Mouse (Mus musculus) limb, embryonic 15.5 days (tissue): ENCODE results near the gene 2810459M11Rik. TPM values are rescaled to one million over a fixed set of nuclear protein-coding genes. Genes with fewer than 3 reads are reported as not detected.
"Not testable (repeated sequence)": the region's sequence is repeated elsewhere in the genome, so short reads cannot be mapped to it uniquely, and the experiment has no call there.

Experiments
- ATAC-seq: fragments of 200-750 bp; cut with Nextera tagmentation; 2 replicates; pipeline ENCODE4 v1.8.0; 2017; ENCODE audit warnings: low read depth, moderate TSS enrichment; ENCODE audit not compliant: insufficient number of reproducible peaks, low FRiP score, low TSS enrichment
- H3K27ac ChIP-seq: fragments of 300-500 bp; sonication (generic); 2 replicates; pipeline ENCODE4 v1.5.1; 2015; ENCODE audit warnings: moderate library complexity, mild to moderate bottlenecking, inconsistent platforms
- H3K27me3 ChIP-seq: fragments of 300-500 bp; sonication (generic); 2 replicates; pipeline ENCODE4 v1.6.1; 2015; ENCODE audit warnings: inconsistent platforms
- H3K36me3 ChIP-seq: fragments of 300-500 bp; sonication (generic); 2 replicates; pipeline ENCODE4 v1.6.1; 2015; ENCODE audit warnings: inconsistent platforms
- H3K4me1 ChIP-seq: fragments of 300-500 bp; sonication (generic); 2 replicates; pipeline ENCODE4 v1.6.1; 2015; ENCODE audit warnings: inconsistent platforms
- H3K4me2 ChIP-seq: fragments of 300-500 bp; sonication (generic); 2 replicates; pipeline ENCODE4 v1.6.1; 2015; ENCODE audit warnings: mild to moderate bottlenecking, inconsistent platforms
- H3K4me3 ChIP-seq: fragments of 300-500 bp; sonication (generic); 2 replicates; pipeline ENCODE4 v1.5.1; 2015; ENCODE audit warnings: mild to moderate bottlenecking, inconsistent platforms
- H3K9ac ChIP-seq: fragments of 300-500 bp; sonication (generic); 2 replicates; pipeline ENCODE4 v1.6.1; 2015; ENCODE audit warnings: inconsistent platforms
- H3K9me3 ChIP-seq: fragments of 300-500 bp; sonication (generic); 2 replicates; pipeline ENCODE4 v1.6.1; 2016; ENCODE audit warnings: inconsistent platforms
- WGBS: fragments of 180-500 bp; shearing (Covaris S2); methylation state at CpG from one replicate; pipeline ENCODE4 v1.1.7; 2015; 5-methylcytosine and 5-hydroxymethylcytosine counted together
- polyA plus RNA-seq: library from polyadenylated mRNA; unstranded; fragments of >200 nt; fragmentation: Nextera tagmentation; extraction: Ambion mirVana; gene quantifications from 2 replicates; pipeline ENCODE4 v1.2.1, GENCODE M21; 2015

Gene 2810459M11Rik
- 0.29 and 0.47 TPM in 2 replicates for polyA plus RNA-seq

DNA sequence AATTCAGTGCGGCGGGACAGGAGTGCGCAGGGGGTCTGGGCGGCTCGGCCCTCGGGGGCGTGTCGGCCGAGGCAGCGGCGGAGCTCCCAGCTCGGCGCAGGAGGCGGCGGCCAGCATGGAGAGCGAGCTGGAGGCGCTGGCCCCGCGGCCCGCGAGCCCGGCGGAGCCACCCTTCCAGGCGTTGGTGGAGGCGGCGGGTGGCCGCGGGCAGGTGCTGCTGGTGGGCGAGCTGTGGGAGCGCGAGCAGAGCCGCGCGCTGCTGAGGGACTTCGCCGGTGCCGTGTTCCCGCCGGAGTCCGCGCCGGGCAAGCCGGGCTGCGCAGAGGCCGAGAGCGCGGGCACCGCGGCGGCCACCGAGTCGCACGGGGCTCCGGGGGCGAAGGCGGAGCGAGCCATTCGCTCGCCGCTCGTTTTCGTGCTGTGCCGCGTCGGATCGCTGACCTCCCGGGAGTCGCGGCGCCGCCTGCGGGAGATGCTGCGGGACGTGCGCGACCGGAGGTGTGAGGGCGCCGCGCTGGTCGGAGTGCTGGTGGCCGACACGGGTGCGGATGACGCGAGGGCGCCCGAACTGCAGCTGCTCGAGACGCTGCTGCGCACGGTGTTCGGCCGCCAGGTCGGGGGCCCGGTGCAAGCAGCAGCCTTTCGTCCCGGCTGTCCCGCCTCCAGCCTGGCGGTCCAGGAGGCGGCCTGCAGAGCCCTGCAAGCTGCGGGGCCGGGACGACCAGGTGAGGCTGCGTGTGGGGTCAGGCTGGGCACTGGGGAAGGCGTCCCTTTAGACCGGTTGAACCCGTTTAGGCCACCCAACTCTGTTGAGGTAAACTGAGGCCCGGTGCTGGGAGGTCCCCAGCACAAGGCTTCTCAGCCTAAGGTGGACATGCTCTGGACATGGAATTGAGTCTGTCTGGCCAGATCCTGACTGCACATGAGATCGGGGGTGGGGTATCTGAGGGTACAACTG lies at the start of gene 2810459M11Rik:
Gene 2810459M11Rik (plus strand): TSS at position 16 of the 958 bp plus-strand sequence.
- Histone ChIP-seq H3K36me3 (no peaks in the 10 kb centered on the region), H3K27me3 (peaks cover 62% of the 10 kb centered on the region), H3K4me2 (peak within 1 kb of the TSS; percentile 98), H3K9me3 (0 out of 2 replicates have a peak, but pooled peaks cover 7% of the 10 kb centered on the region), H3K9ac (peak within 1 kb of the TSS; percentile 33; the same call in 1 of the 2 replicates), H3K4me1 (peaks cover 11% of the 10 kb centered on the region), H3K27ac (no peak within 1 kb of the TSS), H3K4me3 (peak within 1 kb of the TSS; percentile 55)
- peak; percentile 66; the same call in 1 of the 2 replicates for ATAC-seq
- WGBS = 1% methylated on average over 109 of the region's 110 CpGs

GRCm38 (mm10) chr1:85997221-85997620 lies 48.4 kb upstream of the 2810459M11Rik start:
- ATAC-seq = no peak
- H3K27ac ChIP-seq = no peak overlapping the region
- no peaks in the 10 kb centered on the region for H3K36me3 ChIP-seq
- no peak overlapping the region for H3K4me3 ChIP-seq
- H3K4me1 ChIP-seq = no peaks in the 10 kb centered on the region
- no peaks in the 10 kb centered on the region for H3K9me3 ChIP-seq
- no peak overlapping the region for H3K9ac ChIP-seq
- 95% methylated on average over 1 of the region's 1 CpGs for WGBS
- no peaks in the 10 kb centered on the region for H3K27me3 ChIP-seq
- no peak overlapping the region for H3K4me2 ChIP-seq

- Histone ChIP-seq H3K27me3 (no peaks in the 10 kb centered on the region), H3K4me3 (no peak overlapping the region), H3K9ac (no peak overlapping the region), H3K9me3 (no peaks in the 10 kb centered on the region), H3K36me3 (no peaks in the 10 kb centered on the region), H3K27ac (no peak overlapping the region), H3K4me2 (no peak overlapping the region), H3K4me1 (no peaks in the 10 kb centered on the region)
- no peak for ATAC-seq
- WGBS = 71% methylated on average over 4 of the region's 4 CpGs
Observed at GRCm38 (mm10) chr1:85998012-85998411, 47.7 kb upstream of the 2810459M11Rik start.

GRCm38 (mm10) chr1:85999853-86000570 lies 45.7 kb upstream of the 2810459M11Rik start:
- no peak overlapping the region for H3K4me2 ChIP-seq
- H3K4me1 ChIP-seq = no peaks in the 10 kb centered on the region
- no peaks in the 10 kb centered on the region for H3K36me3 ChIP-seq
- H3K9me3 ChIP-seq = no peaks in the 10 kb centered on the region
- H3K4me3 ChIP-seq = no peak overlapping the region
- H3K27ac ChIP-seq = no peak overlapping the region
- WGBS = 78% methylated on average over 18 of the region's 18 CpGs
- no peak for ATAC-seq
- no peak overlapping the region for H3K9ac ChIP-seq
- no peaks in the 10 kb centered on the region for H3K27me3 ChIP-seq

GRCm38 (mm10) chr1:86005540-86005939 lies 40.1 kb upstream of the 2810459M11Rik start:
- Histone ChIP-seq H3K27me3 (no peaks in the 10 kb centered on the region), H3K9ac (no peak overlapping the region), H3K36me3 (no peaks in the 10 kb centered on the region), H3K9me3 (no peaks in the 10 kb centered on the region), H3K4me3 (no peak overlapping the region), H3K4me1 (peaks cover 5% of the 10 kb centered on the region; the same call in 1 of the 2 replicates), H3K27ac (no peak overlapping the region), H3K4me2 (no peak overlapping the region)
- 90% methylated on average over 10 of the region's 10 CpGs for WGBS
- ATAC-seq = no peak

- H3K36me3 ChIP-seq = no peaks in the 10 kb centered on the region
- H3K4me3 ChIP-seq = no peak overlapping the region
- no peak for ATAC-seq
- no peaks in the 10 kb centered on the region for H3K27me3 ChIP-seq
- no peak overlapping the region for H3K9ac ChIP-seq
- no peak overlapping the region for H3K4me2 ChIP-seq
- peaks cover 5% of the 10 kb centered on the region; the same call in 1 of the 2 replicates for H3K4me1 ChIP-seq
- H3K27ac ChIP-seq = no peak overlapping the region
- WGBS = 89% methylated on average over 6 of the region's 6 CpGs
- no peaks in the 10 kb centered on the region for H3K9me3 ChIP-seq
Observed at GRCm38 (mm10) chr1:86006040-86006439, 39.6 kb upstream of the 2810459M11Rik start.

DNA sequence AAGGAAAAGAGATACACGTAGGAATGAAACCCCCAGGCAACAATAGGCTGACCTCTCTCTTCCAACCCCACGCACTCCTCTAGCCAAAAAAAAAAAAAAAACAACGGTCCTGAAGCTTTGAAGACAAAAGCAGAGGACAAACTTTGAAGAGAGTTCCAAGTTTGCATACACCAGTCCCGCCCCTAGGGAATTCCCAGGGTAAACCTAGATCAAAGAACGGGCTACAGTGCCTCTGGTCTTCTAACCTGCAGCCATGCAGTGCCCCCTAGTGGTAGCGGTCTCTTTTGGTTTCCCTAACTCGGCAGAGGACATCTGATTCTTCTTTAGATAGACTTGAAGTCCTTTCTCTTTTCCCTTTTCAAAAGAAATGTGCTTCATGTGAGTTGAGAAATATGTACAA lies 37.9 kb upstream of the 2810459M11Rik start:
- ATAC-seq = no peak
- WGBS = 1% methylated on average over 7 of the region's 7 CpGs
- H3K4me2 ChIP-seq = 0 out of 2 replicates have a peak overlapping the region, but pooled peaks have one; percentile 22

GRCm38 (mm10) chr1:86015758-86016157 lies 29.9 kb upstream of the 2810459M11Rik start:
- H3K27ac ChIP-seq, H3K9ac ChIP-seq, H3K36me3 ChIP-seq, H3K4me2 ChIP-seq, ATAC-seq, H3K9me3 ChIP-seq, H3K4me3 ChIP-seq: not testable (repeated sequence)
- Histone ChIP-seq H3K4me1 (peaks cover 10% of the 10 kb centered on the region; the same call in 1 of the 2 replicates), H3K27me3 (peaks cover 26% of the 10 kb centered on the region)
- 97% methylated on average over 9 of the region's 9 CpGs for WGBS

More for the DNA sequence above, 37.9 kb upstream of the 2810459M11Rik start:
- H3K9me3 ChIP-seq = no peaks in the 10 kb centered on the region
- peaks cover 5% of the 10 kb centered on the region; the same call in 1 of the 2 replicates for H3K4me1 ChIP-seq
- H3K27me3 ChIP-seq = no peaks in the 10 kb centered on the region
- no peak overlapping the region for H3K4me3 ChIP-seq
- no peaks in the 10 kb centered on the region for H3K36me3 ChIP-seq
- H3K27ac ChIP-seq = no peak overlapping the region
- no peak overlapping the region for H3K9ac ChIP-seq

DNA sequence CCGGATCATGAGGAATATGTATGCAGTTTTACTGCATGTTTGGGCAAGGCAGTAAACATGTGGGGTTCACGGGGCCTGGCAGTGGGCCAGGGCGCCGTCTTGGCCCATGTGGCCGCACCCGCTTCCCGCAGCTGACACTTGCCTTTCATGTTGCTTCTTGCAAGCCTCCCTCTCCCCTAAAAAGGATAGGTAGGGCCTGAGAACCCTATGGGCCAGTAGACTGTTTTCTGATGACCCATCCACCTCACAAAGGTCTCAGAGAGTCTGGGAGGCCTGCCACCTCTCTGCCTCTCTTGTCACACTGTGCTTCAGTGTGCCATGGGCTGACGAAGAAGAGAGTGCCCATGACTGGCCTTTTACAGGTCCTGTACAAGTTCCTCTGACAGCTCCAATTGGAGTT lies 29.1 kb upstream of the 2810459M11Rik start, which contains the start of gene Spata3:
Gene Spata3 (plus strand): TSS at position 301 of the 400 bp plus-strand sequence.
- peaks cover 26% of the 10 kb centered on the region for H3K27me3 ChIP-seq
- ATAC-seq = no peak
- H3K4me3 ChIP-seq = no peak within 1 kb of the TSS
- H3K9ac ChIP-seq = no peak within 1 kb of the TSS
- H3K27ac ChIP-seq = no peak within 1 kb of the TSS
- no peaks in the 10 kb centered on the region for H3K9me3 ChIP-seq
- H3K36me3 ChIP-seq = no peaks in the 10 kb centered on the region
- 79% methylated on average over 8 of the region's 8 CpGs for WGBS
- peaks cover 10% of the 10 kb centered on the region; the same call in 1 of the 2 replicates for H3K4me1 ChIP-seq
- no peak within 1 kb of the TSS for H3K4me2 ChIP-seq

GRCm38 (mm10) chr1:86018235-86019055 lies 27.2 kb upstream of the 2810459M11Rik start:
- no peaks in the 10 kb centered on the region for H3K9me3 ChIP-seq
- H3K36me3 ChIP-seq = no peaks in the 10 kb centered on the region
- peak overlapping the region; percentile 51 for H3K4me3 ChIP-seq
- WGBS = 3% methylated on average over 60 of the region's 60 CpGs
- peak overlapping the region; percentile 41 for H3K9ac ChIP-seq
- H3K4me1 ChIP-seq = peaks cover 10% of the 10 kb centered on the region; the same call in 1 of the 2 replicates
- H3K27me3 ChIP-seq = peaks cover 26% of the 10 kb centered on the region
- no peak overlapping the region for H3K27ac ChIP-seq
- peak overlapping the region; percentile 98 for H3K4me2 ChIP-seq
- 0 out of 2 replicates have a peak, but pooled peaks have one; percentile 35 for ATAC-seq
